Mouse (Mus musculus): ENCODE data around the gene Gpatch4. TPM values are rescaled to one million over a fixed set of nuclear protein-coding genes. Genes with fewer than 3 reads are reported as not detected.

Gpatch4 gene
- total and polyA plus RNA-seq, 3 experiments: 21.6 to 128 (median 49.1) TPM

GRCm38 (mm10) chr3:88068386-88068785 lies 25.5 kb downstream of the Gpatch4 start:
- H3K79me2 ChIP-seq (replicated peaks; ENCODE audit: control insufficient read depth, extremely low read depth, insufficient read depth, poor library complexity, severe bottlenecking): no peaks in the 10 kb centered on the region
- H3K9me3 ChIP-seq (replicated peaks; ENCODE audit: low read length): peaks cover 6% of the 10 kb centered on the region
- TF ChIP-seq RCOR1 (conservative IDR thresholded peaks at IDR 0.05; ENCODE audit: low read depth, low read length): no peak
- TF ChIP-seq USF1 (IDR thresholded peaks at IDR 0.05; ENCODE audit: low read depth, low read length): no peak
- TF ChIP-seq GABPA (IDR thresholded peaks at IDR 0.05; ENCODE audit: insufficient replicate concordance, low read depth, low read length): no peak
- TF ChIP-seq JUN (IDR thresholded peaks at IDR 0.05; ENCODE audit: insufficient read depth, low read depth, low read length): no peak
- TF ChIP-seq ZMIZ1 (IDR thresholded peaks at IDR 0.05; ENCODE audit: low read depth, low read length): no peak
- no peak for TF ChIP-seq MYC (IDR thresholded peaks at IDR 0.05; ENCODE audit: low read depth, low read length)
- TF ChIP-seq NRF1 (IDR thresholded peaks at IDR 0.05; ENCODE audit: low read depth, low read length): no peak
- TF ChIP-seq MXI1 (IDR thresholded peaks at IDR 0.05; ENCODE audit: low read depth, low read length): no peak
- H3K27me3 ChIP-seq (replicated peaks): peaks cover 57% of the 10 kb centered on the region
- H3K27ac ChIP-seq (ENCODE audit: insufficient read depth, low read depth): no peak overlapping the region
- DNase-seq (ENCODE audit: extremely low read depth): no peak
- H3K4me1 ChIP-seq (ENCODE audit: control insufficient read depth in 1 of 2, insufficient read depth in 2 of 2): no peaks in the 10 kb centered on the region
- H3K9ac ChIP-seq (ENCODE audit: insufficient read depth, low read depth): no peak overlapping the region
- no peaks in the 10 kb centered on the region for H3K36me3 ChIP-seq (replicated peaks in 1 of 2; ENCODE audit: control insufficient read depth in 1 of 2, insufficient read depth in 1 of 2, low read length in 1 of 2)
- H3K4me2 ChIP-seq (ENCODE audit: insufficient read depth, low read depth, poor library complexity, severe bottlenecking): no peak overlapping the region
- dilution Hi-C loops (cut with MboI; ENCODE audit: extremely low pct_ligation_motif_present, extremely low pct_unique_long_range_greater_than_20kb, low sequenced_read_pairs) (no loop called here), in situ Hi-C loops (cut with MboI; ENCODE audit: low pct_ligation_motif_present, low pct_unique_long_range_greater_than_20kb, low sequenced_read_pairs) (no loop called here)
- H3K4me3 ChIP-seq (replicated peaks in 1 of 3; ENCODE audit: low read depth in 2 of 3, low read length in 2 of 3, poor library complexity in 1 of 3): no peak overlapping the region

- TF ChIP-seq CTCF (conservative IDR thresholded peaks at IDR 0.05 in 1 of 2, IDR thresholded peaks at IDR 0.05 in 1 of 2; ENCODE audit: low read depth in 2 of 2, low read length in 2 of 2): peak; percentile 81 to 98
- peak; percentile 79 for TF ChIP-seq ZC3H11A (IDR thresholded peaks at IDR 0.05; ENCODE audit: low read depth, low read length)
- TF ChIP-seq ZMIZ1 (IDR thresholded peaks at IDR 0.05; ENCODE audit: low read depth, low read length): no peak
- peak; percentile 96 for TF ChIP-seq SMC3 (IDR thresholded peaks at IDR 0.05; ENCODE audit: low read depth, low read length)
- TF ChIP-seq RAD21 (IDR thresholded peaks at IDR 0.05; ENCODE audit: low read depth, low read length): peak; percentile 98
Measured at GRCm38 (mm10) chr3:88071783-88072182, 28.9 kb downstream of the Gpatch4 start.

GRCm38 (mm10) chr3:88073631-88074030 lies 30.7 kb downstream of the Gpatch4 start:
- in situ Hi-C loops (cut with MboI; ENCODE audit: low pct_ligation_motif_present, low pct_unique_long_range_greater_than_20kb, low sequenced_read_pairs): no loop called here
- DNase-seq (ENCODE audit: extremely low read depth): no peak
- no peak overlapping the region for H3K27ac ChIP-seq (ENCODE audit: insufficient read depth, low read depth)
- dilution Hi-C loops (cut with MboI; ENCODE audit: extremely low pct_ligation_motif_present, extremely low pct_unique_long_range_greater_than_20kb, low sequenced_read_pairs): no loop called here
- peaks cover 75% of the 10 kb centered on the region for H3K27me3 ChIP-seq (replicated peaks)
- no peaks in the 10 kb centered on the region for H3K79me2 ChIP-seq (replicated peaks; ENCODE audit: control insufficient read depth, extremely low read depth, insufficient read depth, poor library complexity, severe bottlenecking)
- no peaks in the 10 kb centered on the region for H3K4me1 ChIP-seq (ENCODE audit: control insufficient read depth in 1 of 2, insufficient read depth in 2 of 2)
- no peaks in the 10 kb centered on the region for H3K36me3 ChIP-seq (replicated peaks in 1 of 2; ENCODE audit: control insufficient read depth in 1 of 2, insufficient read depth in 1 of 2, low read length in 1 of 2)
- no peaks in the 10 kb centered on the region for H3K9me3 ChIP-seq (replicated peaks; ENCODE audit: low read length)
- H3K4me3 ChIP-seq (replicated peaks in 1 of 3; ENCODE audit: low read depth in 2 of 3, low read length in 2 of 3, poor library complexity in 1 of 3): no peak overlapping the region
- no peak overlapping the region for H3K9ac ChIP-seq (ENCODE audit: insufficient read depth, low read depth)
- no peak overlapping the region for H3K4me2 ChIP-seq (ENCODE audit: insufficient read depth, low read depth, poor library complexity, severe bottlenecking)
- no peak for TF ChIP-seq JUND (conservative IDR thresholded peaks at IDR 0.05; ENCODE audit: low read depth, low read length)
- no peak for TF ChIP-seq POLR2AphosphoS2 (IDR thresholded peaks at IDR 0.05; ENCODE audit: low read depth, low read length)
- no peak for TF ChIP-seq ELF1 (IDR thresholded peaks at IDR 0.05; ENCODE audit: low read depth, low read length)
- TF ChIP-seq TCF12 (IDR thresholded peaks at IDR 0.05; ENCODE audit: low read depth, low read length): no peak
- no peak for TF ChIP-seq SIN3A (IDR thresholded peaks at IDR 0.05; ENCODE audit: low read length)

More at GRCm38 (mm10) chr3:88071783-88072182, 28.9 kb downstream of the Gpatch4 start:
- Histone ChIP-seq H3K4me2 (ENCODE audit: insufficient read depth, low read depth, poor library complexity, severe bottlenecking) (no peak overlapping the region), H3K9ac (ENCODE audit: insufficient read depth, low read depth) (no peak overlapping the region), H3K4me1 (ENCODE audit: control insufficient read depth in 1 of 2, insufficient read depth in 2 of 2) (no peaks in the 10 kb centered on the region), H3K79me2 (replicated peaks; ENCODE audit: control insufficient read depth, extremely low read depth, insufficient read depth, poor library complexity, severe bottlenecking) (no peaks in the 10 kb centered on the region), H3K4me3 (replicated peaks in 1 of 3; ENCODE audit: low read depth in 2 of 3, low read length in 2 of 3, poor library complexity in 1 of 3) (no peak overlapping the region), H3K27ac (ENCODE audit: insufficient read depth, low read depth) (no peak overlapping the region), H3K9me3 (replicated peaks; ENCODE audit: low read length) (no peaks in the 10 kb centered on the region), H3K27me3 (replicated peaks) (peaks cover 79% of the 10 kb centered on the region), H3K36me3 (replicated peaks in 1 of 2; ENCODE audit: control insufficient read depth in 1 of 2, insufficient read depth in 1 of 2, low read length in 1 of 2) (no peaks in the 10 kb centered on the region)
- dilution Hi-C loops (cut with MboI; ENCODE audit: extremely low pct_ligation_motif_present, extremely low pct_unique_long_range_greater_than_20kb, low sequenced_read_pairs) (no loop called here), in situ Hi-C loops (cut with MboI; ENCODE audit: low pct_ligation_motif_present, low pct_unique_long_range_greater_than_20kb, low sequenced_read_pairs) (no loop called here)
- DNase-seq (ENCODE audit: extremely low read depth): peak; percentile 82
